Mouse (Mus musculus) spleen, postnatal 36 days (tissue): Measurements from ENCODE around the gene Plpp4.

Experiments
- DNase-seq, 2 experiments: peaks; one replicate each; pipeline ENCODE4 v3.0.0; 2022; ENCODE audit warnings: low spot score in 2 of 2, mixed read lengths in 1 of 2

Gene Plpp4

GRCm38 (mm10) chr7:129256621-129257373 lies at the start of gene Plpp4:
Plpp4 (plus strand) TSS chr7:129257031.
- no peak for DNase-seq

GRCm38 (mm10) chr7:129215926-129216543 lies 40.8 kb upstream of the Plpp4 start:
- DNase-seq: no peak

GRCm38 (mm10) chr7:129216547-129217195 lies 40.2 kb upstream of the Plpp4 start:
- no peak for DNase-seq

GRCm38 (mm10) chr7:129220948-129221347 lies 35.9 kb upstream of the Plpp4 start:
- DNase-seq: no peak

- no peak for DNase-seq
Observed at GRCm38 (mm10) chr7:129221649-129222048, 35.2 kb upstream of the Plpp4 start.

GRCm38 (mm10) chr7:129235410-129235809 lies 21.4 kb upstream of the Plpp4 start:
- DNase-seq: no peak

- DNase-seq: no peak
Observed at GRCm38 (mm10) chr7:129235995-129236394, 20.8 kb upstream of the Plpp4 start.

- no peak for DNase-seq
Observed at GRCm38 (mm10) chr7:129250981-129251380, 5.8 kb upstream of the Plpp4 start.

- no peak for DNase-seq
Observed at GRCm38 (mm10) chr7:129253406-129253805, 3.4 kb upstream of the Plpp4 start.

GRCm38 (mm10) chr7:129254126-129254525 lies 2.7 kb upstream of the Plpp4 start:
- no peak for DNase-seq

- no peak for DNase-seq
Observed at GRCm38 (mm10) chr7:129255406-129255805, 1.4 kb upstream of the Plpp4 start.

- DNase-seq: no peak
Observed at GRCm38 (mm10) chr7:129257374-129258018, 665 bp downstream of the Plpp4 start.

GRCm38 (mm10) chr7:129258331-129258730 lies 1.5 kb downstream of the Plpp4 start:
- DNase-seq: no peak

GRCm38 (mm10) chr7:129259195-129259594 lies 2.4 kb downstream of the Plpp4 start:
- no peak for DNase-seq

- no peak for DNase-seq
Observed at GRCm38 (mm10) chr7:129273867-129274266, 17.0 kb downstream of the Plpp4 start.

- no peak for DNase-seq
Observed at GRCm38 (mm10) chr7:129274726-129275125, 17.9 kb downstream of the Plpp4 start.

GRCm38 (mm10) chr7:129277751-129278150 lies 20.9 kb downstream of the Plpp4 start:
- no peak for DNase-seq

GRCm38 (mm10) chr7:129278801-129279200 lies 22.0 kb downstream of the Plpp4 start:
- no peak for DNase-seq

- no peak for DNase-seq
Observed at GRCm38 (mm10) chr7:129279261-129279660, 22.4 kb downstream of the Plpp4 start.

GRCm38 (mm10) chr7:129281966-129282365 lies 25.1 kb downstream of the Plpp4 start:
- DNase-seq: no peak

GRCm38 (mm10) chr7:129285186-129285868 lies 28.5 kb downstream of the Plpp4 start:
- DNase-seq: no peak

GRCm38 (mm10) chr7:129293211-129293610 lies 36.4 kb downstream of the Plpp4 start:
- DNase-seq: no peak
